Mouse (Mus musculus): ENCODE measurements around the gene Mbd3l1.

DNA sequence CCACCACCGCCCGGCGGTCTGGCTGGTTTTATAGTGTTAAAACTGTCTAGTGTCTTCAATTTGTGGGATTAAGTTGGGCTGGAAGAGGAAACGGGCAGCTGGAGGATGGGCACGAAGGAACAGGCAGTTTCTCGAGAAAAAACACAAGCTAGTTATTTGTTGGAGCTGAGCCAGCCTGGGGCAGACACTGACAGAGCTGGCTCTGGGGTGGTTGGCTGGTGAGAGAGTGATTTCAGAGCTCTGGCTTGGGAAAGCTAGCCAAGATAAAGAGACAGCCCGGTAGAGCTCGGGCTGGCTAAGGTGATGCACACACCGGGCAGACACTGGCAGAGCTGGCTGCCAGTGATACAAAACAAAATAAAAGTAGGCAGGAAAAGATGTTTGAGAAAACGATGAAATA is 46.5 kb upstream of the Mbd3l1 start:
- no peak for TF ChIP-seq USF1 (IDR thresholded peaks at IDR 0.05; ENCODE audit: low read depth, low read length)
- TF ChIP-seq POLR2AphosphoS2 (IDR thresholded peaks at IDR 0.05; ENCODE audit: low read length): no peak
- TF ChIP-seq HCFC1 (IDR thresholded peaks at IDR 0.05; ENCODE audit: low read depth, low read length): no peak
- TF ChIP-seq CTCF (IDR thresholded peaks at IDR 0.05 in 2 of 3, conservative IDR thresholded peaks at IDR 0.05 in 1 of 3; ENCODE audit: control insufficient read depth in 1 of 3, insufficient read depth in 1 of 3, low read depth in 2 of 3, low read length in 3 of 3, poor library complexity in 1 of 3, severe bottlenecking in 1 of 3): no peak
- no peak for TF ChIP-seq ETS1 (IDR thresholded peaks at IDR 0.05; ENCODE audit: low read depth, low read length)
- no peak for TF ChIP-seq ZC3H11A (IDR thresholded peaks at IDR 0.05; ENCODE audit: low read depth, low read length)
- TF ChIP-seq MAFK (IDR thresholded peaks at IDR 0.05; ENCODE audit: borderline replicate concordance, low read depth, low read length): no peak
- no peak for TF ChIP-seq MAX (IDR thresholded peaks at IDR 0.05; ENCODE audit: low read length)
- no peak for TF ChIP-seq EP300 (IDR thresholded peaks at IDR 0.05; ENCODE audit: low read depth in 1 of 2, low read length in 2 of 2)
- TF ChIP-seq RAD21 (IDR thresholded peaks at IDR 0.05; ENCODE audit: low read depth, low read length): no peak
- TF ChIP-seq BHLHE40 (IDR thresholded peaks at IDR 0.05; ENCODE audit: borderline replicate concordance, low read depth, low read length): no peak
- no peak for TF ChIP-seq POLR2A (IDR thresholded peaks at IDR 0.05; ENCODE audit: control insufficient read depth in 1 of 2, insufficient read depth in 1 of 2, low read depth in 1 of 2, low read length in 2 of 2, poor library complexity in 1 of 2)
- no peak for TF ChIP-seq CHD2 (IDR thresholded peaks at IDR 0.05; ENCODE audit: low read length)
- no peak for TF ChIP-seq ELF1 (IDR thresholded peaks at IDR 0.05; ENCODE audit: low read depth, low read length)
